Mouse (Mus musculus): ENCODE results near the gene Pzp. TPM values are rescaled to one million over a fixed set of nuclear protein-coding genes. Genes with fewer than 3 reads are reported as not detected.

The Pzp gene
- polyA plus RNA-seq, 1 experiment = not detected

GRCm38 (mm10) chr6:128545402-128545801 lies 18.9 kb upstream of the Pzp start:
- no peak overlapping the region for H3ac ChIP-seq (ENCODE audit: control insufficient read depth, insufficient read length, low read depth)
- H3K4me3 ChIP-seq (ENCODE audit: insufficient read depth, poor library complexity, severe bottlenecking) = no peak overlapping the region
- TF ChIP-seq CEBPB (IDR thresholded peaks at IDR 0.05; ENCODE audit: low read depth) = no peak
- TF ChIP-seq CTCF (IDR thresholded peaks at IDR 0.05; ENCODE audit: control insufficient read depth, insufficient read depth, insufficient read length) = no peak
- TF ChIP-seq MYOG (IDR thresholded peaks at IDR 0.05; ENCODE audit: control insufficient read depth, extremely low read depth, insufficient read length) = no peak
- TF ChIP-seq FOSL1 (IDR thresholded peaks at IDR 0.05; ENCODE audit: insufficient read depth, low read length, poor library complexity, severe bottlenecking) = no peak
- no peak for TF ChIP-seq MAX (IDR thresholded peaks at IDR 0.05)
- no peak for TF ChIP-seq MYOD1 (IDR thresholded peaks at IDR 0.05; ENCODE audit: control insufficient read depth, insufficient read length, low read depth)
- TF ChIP-seq USF1 (IDR thresholded peaks at IDR 0.05; ENCODE audit: low read depth) = no peak
- H3K79me3 ChIP-seq (ENCODE audit: low read depth) = no peaks in the 10 kb centered on the region
- no peaks in the 10 kb centered on the region for H3K36me3 ChIP-seq (ENCODE audit: control insufficient read depth, insufficient read depth)
- no peaks in the 10 kb centered on the region for H3K27me3 ChIP-seq (ENCODE audit: control insufficient read depth, insufficient read depth, insufficient read length)
- H3K79me2 ChIP-seq (ENCODE audit: control insufficient read depth, insufficient read depth) = no peaks in the 10 kb centered on the region

- TF ChIP-seq CTCF (IDR thresholded peaks at IDR 0.05; ENCODE audit: control insufficient read depth, insufficient read depth, insufficient read length) = no peak
- TF ChIP-seq MAX (IDR thresholded peaks at IDR 0.05) = no peak
- TF ChIP-seq USF1 (IDR thresholded peaks at IDR 0.05; ENCODE audit: low read depth) = no peak
- TF ChIP-seq MYOD1 (IDR thresholded peaks at IDR 0.05; ENCODE audit: control insufficient read depth, insufficient read length, low read depth) = no peak
- no peak for TF ChIP-seq MYOG (IDR thresholded peaks at IDR 0.05; ENCODE audit: control insufficient read depth, extremely low read depth, insufficient read length)
- no peak for TF ChIP-seq CEBPB (IDR thresholded peaks at IDR 0.05; ENCODE audit: low read depth)
- TF ChIP-seq FOSL1 (IDR thresholded peaks at IDR 0.05; ENCODE audit: insufficient read depth, low read length, poor library complexity, severe bottlenecking) = no peak
- Histone ChIP-seq H3K79me2 (ENCODE audit: control insufficient read depth, insufficient read depth) (no peaks in the 10 kb centered on the region), H3K79me3 (ENCODE audit: low read depth) (no peaks in the 10 kb centered on the region), H3ac (ENCODE audit: control insufficient read depth, insufficient read length, low read depth) (no peak overlapping the region), H3K4me3 (ENCODE audit: insufficient read depth, poor library complexity, severe bottlenecking) (no peak overlapping the region), H3K27me3 (ENCODE audit: control insufficient read depth, insufficient read depth, insufficient read length) (no peaks in the 10 kb centered on the region), H3K36me3 (ENCODE audit: control insufficient read depth, insufficient read depth) (no peaks in the 10 kb centered on the region)
These were observed 16.7 kb upstream of the Pzp start for GRCm38 (mm10) chr6:128543226-128543625.

GRCm38 (mm10) chr6:128535250-128535649 lies 8.7 kb upstream of the Pzp start:
- Histone ChIP-seq H3K79me2 (ENCODE audit: control insufficient read depth, insufficient read depth) (no peaks in the 10 kb centered on the region), H3ac (ENCODE audit: control insufficient read depth, insufficient read length, low read depth) (no peak overlapping the region), H3K36me3 (ENCODE audit: control insufficient read depth, insufficient read depth) (no peaks in the 10 kb centered on the region), H3K79me3 (ENCODE audit: low read depth) (no peaks in the 10 kb centered on the region), H3K4me3 (ENCODE audit: insufficient read depth, poor library complexity, severe bottlenecking) (no peak overlapping the region), H3K27me3 (ENCODE audit: control insufficient read depth, insufficient read depth, insufficient read length) (no peaks in the 10 kb centered on the region)
- no peak for TF ChIP-seq CEBPB (IDR thresholded peaks at IDR 0.05; ENCODE audit: low read depth)
- no peak for TF ChIP-seq MAX (IDR thresholded peaks at IDR 0.05)
- no peak for TF ChIP-seq CTCF (IDR thresholded peaks at IDR 0.05; ENCODE audit: control insufficient read depth, insufficient read depth, insufficient read length)
- TF ChIP-seq FOSL1 (IDR thresholded peaks at IDR 0.05; ENCODE audit: insufficient read depth, low read length, poor library complexity, severe bottlenecking) = no peak
- TF ChIP-seq USF1 (IDR thresholded peaks at IDR 0.05; ENCODE audit: low read depth) = no peak
- no peak for TF ChIP-seq MYOG (IDR thresholded peaks at IDR 0.05; ENCODE audit: control insufficient read depth, extremely low read depth, insufficient read length)
- no peak for TF ChIP-seq MYOD1 (IDR thresholded peaks at IDR 0.05; ENCODE audit: control insufficient read depth, insufficient read length, low read depth)

- Histone ChIP-seq H3K4me3 (ENCODE audit: insufficient read depth, poor library complexity, severe bottlenecking) (no peak overlapping the region), H3ac (ENCODE audit: control insufficient read depth, insufficient read length, low read depth) (no peak overlapping the region), H3K79me2 (ENCODE audit: control insufficient read depth, insufficient read depth) (no peaks in the 10 kb centered on the region), H3K36me3 (ENCODE audit: control insufficient read depth, insufficient read depth) (no peaks in the 10 kb centered on the region), H3K27me3 (ENCODE audit: control insufficient read depth, insufficient read depth, insufficient read length) (no peaks in the 10 kb centered on the region), H3K79me3 (ENCODE audit: low read depth) (no peaks in the 10 kb centered on the region)
- TF ChIP-seq MYOD1 (IDR thresholded peaks at IDR 0.05; ENCODE audit: control insufficient read depth, insufficient read length, low read depth) (no peak), FOSL1 (IDR thresholded peaks at IDR 0.05; ENCODE audit: insufficient read depth, low read length, poor library complexity, severe bottlenecking) (no peak), CTCF (IDR thresholded peaks at IDR 0.05; ENCODE audit: control insufficient read depth, insufficient read depth, insufficient read length) (no peak), CEBPB (IDR thresholded peaks at IDR 0.05; ENCODE audit: low read depth) (no peak), USF1 (IDR thresholded peaks at IDR 0.05; ENCODE audit: low read depth) (no peak)
These were observed 6.8 kb upstream of the Pzp start for GRCm38 (mm10) chr6:128533296-128533695.

- Histone ChIP-seq H3K4me3 (ENCODE audit: insufficient read depth, poor library complexity, severe bottlenecking) (no peak overlapping the region), H3ac (ENCODE audit: control insufficient read depth, insufficient read length, low read depth) (no peak overlapping the region), H3K79me3 (ENCODE audit: low read depth) (no peaks in the 10 kb centered on the region), H3K36me3 (ENCODE audit: control insufficient read depth, insufficient read depth) (no peaks in the 10 kb centered on the region), H3K27me3 (ENCODE audit: control insufficient read depth, insufficient read depth, insufficient read length) (no peaks in the 10 kb centered on the region), H3K79me2 (ENCODE audit: control insufficient read depth, insufficient read depth) (no peaks in the 10 kb centered on the region)
- TF ChIP-seq MYOD1 (IDR thresholded peaks at IDR 0.05; ENCODE audit: control insufficient read depth, insufficient read length, low read depth) (no peak), CEBPB (IDR thresholded peaks at IDR 0.05; ENCODE audit: low read depth) (no peak), MAX (IDR thresholded peaks at IDR 0.05) (no peak), USF1 (IDR thresholded peaks at IDR 0.05; ENCODE audit: low read depth) (no peak), MYOG (IDR thresholded peaks at IDR 0.05; ENCODE audit: control insufficient read depth, extremely low read depth, insufficient read length) (no peak), CTCF (IDR thresholded peaks at IDR 0.05; ENCODE audit: control insufficient read depth, insufficient read depth, insufficient read length) (no peak), FOSL1 (IDR thresholded peaks at IDR 0.05; ENCODE audit: insufficient read depth, low read length, poor library complexity, severe bottlenecking) (no peak)
These were observed 6.2 kb upstream of the Pzp start for GRCm38 (mm10) chr6:128532701-128533100.

- no peaks in the 10 kb centered on the region for H3K79me2 ChIP-seq (ENCODE audit: control insufficient read depth, insufficient read depth)
These were observed 2.0 kb upstream of the Pzp start for GRCm38 (mm10) chr6:128528491-128528890.

More at GRCm38 (mm10) chr6:128528491-128528890, 2.0 kb upstream of the Pzp start:
- H3ac ChIP-seq (ENCODE audit: control insufficient read depth, insufficient read length, low read depth) = no peak overlapping the region
- no peaks in the 10 kb centered on the region for H3K27me3 ChIP-seq (ENCODE audit: control insufficient read depth, insufficient read depth, insufficient read length)
- H3K79me3 ChIP-seq (ENCODE audit: low read depth) = no peaks in the 10 kb centered on the region
- H3K36me3 ChIP-seq (ENCODE audit: control insufficient read depth, insufficient read depth) = no peaks in the 10 kb centered on the region
- TF ChIP-seq MAX (IDR thresholded peaks at IDR 0.05) (no peak), FOSL1 (IDR thresholded peaks at IDR 0.05; ENCODE audit: insufficient read depth, low read length, poor library complexity, severe bottlenecking) (no peak), CTCF (IDR thresholded peaks at IDR 0.05; ENCODE audit: control insufficient read depth, insufficient read depth, insufficient read length) (no peak), MYOG (IDR thresholded peaks at IDR 0.05; ENCODE audit: control insufficient read depth, extremely low read depth, insufficient read length) (no peak), MYOD1 (IDR thresholded peaks at IDR 0.05; ENCODE audit: control insufficient read depth, insufficient read length, low read depth) (no peak), CEBPB (IDR thresholded peaks at IDR 0.05; ENCODE audit: low read depth) (no peak), USF1 (IDR thresholded peaks at IDR 0.05; ENCODE audit: low read depth) (no peak)
- H3K4me3 ChIP-seq (ENCODE audit: insufficient read depth, poor library complexity, severe bottlenecking) = no peak overlapping the region
